Mouse (Mus musculus) hindbrain, embryonic 15.5 days (tissue): ENCODE results near the gene Gm20388. TPM values are rescaled to one million over a fixed set of nuclear protein-coding genes. Genes with fewer than 3 reads are reported as not detected.
A peak's percentile ranks its signal among the peaks of the same experiment; 100 is the strongest.

ENCODE experiments used
- ATAC-seq: fragments of 200-750 bp; cut with Nextera tagmentation; 2 replicates; pipeline ENCODE4 v1.8.0; 2017; ENCODE audit warnings: low read depth, moderate number of reproducible peaks, moderate TSS enrichment; ENCODE audit not compliant: low FRiP score
- H3K27ac ChIP-seq: fragments of 300-500 bp; sonication (generic); replicated peaks from 2 replicates; pipeline ENCODE4 v1.5.1; 2015; ENCODE audit warnings: mild to moderate bottlenecking, inconsistent platforms
- H3K27me3 ChIP-seq: fragments of 300-500 bp; sonication (generic); 2 replicates; pipeline ENCODE4 v1.6.1; 2015; ENCODE audit warnings: control low read depth, inconsistent platforms
- H3K36me3 ChIP-seq: fragments of 300-500 bp; sonication (generic); 2 replicates; pipeline ENCODE4 v1.6.1; 2015; ENCODE audit warnings: control low read depth, inconsistent platforms
- H3K4me1 ChIP-seq: fragments of 300-500 bp; sonication (generic); replicated peaks from 2 replicates; pipeline ENCODE4 v1.6.1; 2015; ENCODE audit warnings: control low read depth, inconsistent platforms
- H3K4me2 ChIP-seq: fragments of 300-500 bp; sonication (generic); 2 replicates; pipeline ENCODE4 v1.6.1; 2015; ENCODE audit warnings: moderate library complexity, mild to moderate bottlenecking, inconsistent platforms
- H3K4me3 ChIP-seq: fragments of 300-500 bp; sonication (generic); 2 replicates; pipeline ENCODE4 v1.5.1; 2015; ENCODE audit warnings: mild to moderate bottlenecking, inconsistent platforms
- H3K9ac ChIP-seq: fragments of 300-500 bp; sonication (generic); 2 replicates; pipeline ENCODE4 v1.6.1; 2015; ENCODE audit warnings: inconsistent platforms
- H3K9me3 ChIP-seq: fragments of 300-500 bp; sonication (generic); 2 replicates; pipeline ENCODE4 v1.6.1; 2016; ENCODE audit warnings: control low read depth, inconsistent platforms
- WGBS: fragments of 180-500 bp; shearing (Covaris S2); methylation state at CpG from one replicate; pipeline ENCODE4 v1.1.7; 2015; 5-methylcytosine and 5-hydroxymethylcytosine counted together
- polyA plus RNA-seq: library from polyadenylated mRNA; unstranded; fragments of >200 nt; fragmentation: Nextera tagmentation; extraction: Ambion mirVana; gene quantifications from 2 replicates; pipeline ENCODE4 v1.2.1, GENCODE M21; 2015

The Gm20388 gene
- polyA plus RNA-seq, 1 experiment from 2014 or later: 5.4 TPM

GRCm38 (mm10) chr8:121921582-121921981 is 2010.9 kb downstream of the Gm20388 start:
- Histone ChIP-seq H3K9me3 (no peaks in the 10 kb centered on the region), H3K27ac (peak overlapping the region; percentile 16), H3K27me3 (no peaks in the 10 kb centered on the region), H3K9ac (no peak overlapping the region), H3K36me3 (no peaks in the 10 kb centered on the region), H3K4me1 (no peaks in the 10 kb centered on the region), H3K4me3 (no peak overlapping the region), H3K4me2 (no peak overlapping the region)
- no peak; the same call in 1 of the 2 replicates for ATAC-seq
- WGBS: 66% methylated on average over 8 of the region's 8 CpGs

GRCm38 (mm10) chr8:121922101-121922500 is 2011.5 kb downstream of the Gm20388 start:
- Histone ChIP-seq H3K4me2 (no peak overlapping the region), H3K9me3 (no peaks in the 10 kb centered on the region), H3K27me3 (no peaks in the 10 kb centered on the region), H3K9ac (no peak overlapping the region), H3K4me1 (no peaks in the 10 kb centered on the region), H3K36me3 (no peaks in the 10 kb centered on the region), H3K27ac (peak overlapping the region; percentile 16; the same call in 1 of the 2 replicates), H3K4me3 (no peak overlapping the region)
- 66% methylated on average over 8 of the region's 8 CpGs for WGBS
- peak; percentile 68 for ATAC-seq

- Histone ChIP-seq H3K4me3 (no peak overlapping the region), H3K9ac (no peak overlapping the region), H3K4me1 (no peaks in the 10 kb centered on the region), H3K4me2 (no peak overlapping the region), H3K27me3 (no peaks in the 10 kb centered on the region), H3K9me3 (no peaks in the 10 kb centered on the region), H3K27ac (no peak overlapping the region), H3K36me3 (no peaks in the 10 kb centered on the region)
- ATAC-seq: no peak
- 90% methylated on average over 5 of the region's 5 CpGs for WGBS
Measured at GRCm38 (mm10) chr8:121924681-121925080, 2014.0 kb downstream of the Gm20388 start.

GRCm38 (mm10) chr8:121925624-121926023 is 2015.0 kb downstream of the Gm20388 start:
- no peak overlapping the region for H3K4me3 ChIP-seq
- WGBS: 30% methylated on average over 10 of the region's 10 CpGs
- H3K4me1 ChIP-seq: no peaks in the 10 kb centered on the region
- H3K27ac ChIP-seq: no peak overlapping the region
- H3K36me3 ChIP-seq: no peaks in the 10 kb centered on the region
- peak; percentile 23; the same call in 1 of the 2 replicates for ATAC-seq
- H3K27me3 ChIP-seq: no peaks in the 10 kb centered on the region
- H3K4me2 ChIP-seq: no peak overlapping the region
- no peak overlapping the region for H3K9ac ChIP-seq
- no peaks in the 10 kb centered on the region for H3K9me3 ChIP-seq

GRCm38 (mm10) chr8:121926266-121926665 is 2015.6 kb downstream of the Gm20388 start:
- Histone ChIP-seq H3K9ac (no peak overlapping the region), H3K4me1 (no peaks in the 10 kb centered on the region), H3K36me3 (no peaks in the 10 kb centered on the region), H3K4me3 (no peak overlapping the region), H3K27me3 (no peaks in the 10 kb centered on the region), H3K27ac (no peak overlapping the region), H3K4me2 (no peak overlapping the region), H3K9me3 (no peaks in the 10 kb centered on the region)
- 70% methylated on average over 8 of the region's 8 CpGs for WGBS
- ATAC-seq: no peak

GRCm38 (mm10) chr8:121927316-121927715 is 2016.7 kb downstream of the Gm20388 start:
- no peak overlapping the region for H3K4me3 ChIP-seq
- WGBS: 42% methylated on average over 8 of the region's 8 CpGs
- no peak overlapping the region for H3K27ac ChIP-seq
- no peaks in the 10 kb centered on the region for H3K36me3 ChIP-seq
- H3K4me2 ChIP-seq: no peak overlapping the region
- no peak overlapping the region for H3K9ac ChIP-seq
- no peaks in the 10 kb centered on the region for H3K9me3 ChIP-seq
- H3K27me3 ChIP-seq: no peaks in the 10 kb centered on the region
- no peaks in the 10 kb centered on the region for H3K4me1 ChIP-seq
- ATAC-seq: no peak

GRCm38 (mm10) chr8:121930047-121930446 is 2019.4 kb downstream of the Gm20388 start:
- WGBS: 89% methylated on average over 4 of the region's 4 CpGs
- no peak for ATAC-seq

GRCm38 (mm10) chr8:121931571-121931970 is 2020.9 kb downstream of the Gm20388 start:
- WGBS: 82% methylated on average over 7 of the region's 7 CpGs
- H3K4me2 ChIP-seq: no peak overlapping the region
- H3K9me3 ChIP-seq: no peaks in the 10 kb centered on the region
- H3K4me1 ChIP-seq: peaks cover 24% of the 10 kb centered on the region
- ATAC-seq: no peak
- H3K27me3 ChIP-seq: no peaks in the 10 kb centered on the region
- H3K9ac ChIP-seq: no peak overlapping the region
- no peak overlapping the region for H3K27ac ChIP-seq
- no peak overlapping the region for H3K4me3 ChIP-seq
- H3K36me3 ChIP-seq: no peaks in the 10 kb centered on the region

More at GRCm38 (mm10) chr8:121930047-121930446, 2019.4 kb downstream of the Gm20388 start:
- Histone ChIP-seq H3K9me3 (no peaks in the 10 kb centered on the region), H3K9ac (no peak overlapping the region), H3K27ac (no peak overlapping the region), H3K36me3 (no peaks in the 10 kb centered on the region), H3K4me3 (no peak overlapping the region), H3K4me1 (peaks cover 12% of the 10 kb centered on the region), H3K4me2 (no peak overlapping the region), H3K27me3 (no peaks in the 10 kb centered on the region)

GRCm38 (mm10) chr8:121932026-121932667 is 2021.5 kb downstream of the Gm20388 start:
- ATAC-seq: no peak
- no peaks in the 10 kb centered on the region for H3K9me3 ChIP-seq
- peaks cover 26% of the 10 kb centered on the region for H3K4me1 ChIP-seq
- peak overlapping the region; percentile 25; the same call in 1 of the 2 replicates for H3K27ac ChIP-seq
- no peaks in the 10 kb centered on the region for H3K36me3 ChIP-seq
- whole genome bisulfite sequencing: 66% methylated on average over 12 of the region's 12 CpGs
- H3K9ac ChIP-seq: no peak overlapping the region
- H3K4me3 ChIP-seq: no peak overlapping the region
- H3K4me2 ChIP-seq: no peak overlapping the region
- no peaks in the 10 kb centered on the region for H3K27me3 ChIP-seq

- Histone ChIP-seq H3K4me1 (peaks cover 26% of the 10 kb centered on the region), H3K36me3 (no peaks in the 10 kb centered on the region), H3K9me3 (no peaks in the 10 kb centered on the region), H3K4me3 (no peak overlapping the region), H3K4me2 (no peak overlapping the region), H3K27me3 (no peaks in the 10 kb centered on the region), H3K27ac (peak overlapping the region; percentile 25; the same call in 1 of the 2 replicates), H3K9ac (no peak overlapping the region)
- WGBS: 82% methylated on average over 14 of the region's 14 CpGs
- no peak for ATAC-seq
Measured at GRCm38 (mm10) chr8:121932668-121933520, 2022.3 kb downstream of the Gm20388 start.

- Histone ChIP-seq H3K9ac (no peak overlapping the region), H3K36me3 (no peaks in the 10 kb centered on the region), H3K4me2 (no peak overlapping the region), H3K9me3 (no peaks in the 10 kb centered on the region), H3K4me3 (no peak overlapping the region), H3K27me3 (no peaks in the 10 kb centered on the region), H3K27ac (peak overlapping the region; percentile 85), H3K4me1 (peaks cover 26% of the 10 kb centered on the region)
- 49% methylated on average over 4 of the region's 4 CpGs for WGBS
- ATAC-seq: no peak
Measured at GRCm38 (mm10) chr8:121934506-121934905, 2023.9 kb downstream of the Gm20388 start.

GRCm38 (mm10) chr8:121934923-121935322 is 2024.3 kb downstream of the Gm20388 start:
- Histone ChIP-seq H3K4me2 (no peak overlapping the region), H3K9me3 (no peaks in the 10 kb centered on the region), H3K36me3 (no peaks in the 10 kb centered on the region), H3K4me3 (no peak overlapping the region), H3K9ac (no peak overlapping the region), H3K27ac (peak overlapping the region; percentile 85), H3K27me3 (no peaks in the 10 kb centered on the region), H3K4me1 (peaks cover 26% of the 10 kb centered on the region)
- ATAC-seq: 0 out of 2 replicates have a peak, but pooled peaks have one; percentile 21
